Mouse (Mus musculus): ENCODE results near the gene Irx1. TPM values are rescaled to one million over a fixed set of nuclear protein-coding genes. Genes with fewer than 3 reads are reported as not detected.

The Irx1 gene
- total RNA-seq (2021), result 1 to 10 TPM; 4.8 to 6.3 TPM

- DNase-seq (ENCODE audit: low spot score), result no peak
- intact Hi-C loops (cut with DNase I), result loop anchor here (2.0 kb wide), 1 partner anchor 661 kb away; no protein-coding TSS in a partner anchor
These were observed at the start of gene Irx1 for GRCm38 (mm10) chr13:71963356-71964351. Gene Irx1, minus strand, starts transcription at chr13:71963723.

DNA sequence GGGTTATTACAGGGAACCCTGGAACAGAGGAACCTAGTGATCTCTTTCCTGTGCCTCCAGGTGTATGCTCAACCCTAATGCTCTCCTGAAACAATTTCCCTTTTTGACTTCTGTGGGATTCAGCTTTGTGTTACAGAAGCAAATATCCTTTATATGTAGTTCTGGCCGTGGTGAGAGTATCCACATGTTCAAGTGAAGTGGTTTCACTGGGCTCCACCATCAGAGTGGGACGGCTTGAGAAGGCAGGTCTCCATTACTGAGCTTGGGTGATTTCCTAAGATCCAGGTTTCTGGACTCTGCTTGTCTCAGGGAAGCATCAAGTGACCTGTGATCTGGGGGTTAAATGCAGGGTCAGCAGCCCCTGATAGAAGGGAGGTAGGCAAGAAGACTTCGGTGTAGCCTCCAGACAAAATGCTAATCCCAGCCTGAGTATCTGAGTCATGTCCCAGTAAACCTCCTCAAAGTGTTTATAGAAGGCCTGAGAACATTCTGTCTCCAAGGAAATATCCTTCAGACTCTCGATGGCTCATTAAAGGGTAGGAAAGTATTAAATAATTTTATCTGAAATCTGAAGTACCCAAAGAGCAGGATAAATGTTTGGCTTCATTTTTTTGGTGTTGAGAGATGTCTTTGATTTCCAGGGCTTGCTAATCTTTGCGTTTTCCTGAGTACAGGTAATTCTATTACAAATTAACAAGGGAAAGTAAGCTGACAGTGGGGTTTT, 16.6 kb upstream of the Irx1 start:
- DNase-seq (ENCODE audit: low spot score), result no peak
- intact Hi-C loops (cut with DNase I), result no loop called here

- no peak for DNase-seq (ENCODE audit: low spot score)
- intact Hi-C loops (cut with DNase I), result no loop called here
These were observed 12.2 kb upstream of the Irx1 start for GRCm38 (mm10) chr13:71975753-71976152.

DNA sequence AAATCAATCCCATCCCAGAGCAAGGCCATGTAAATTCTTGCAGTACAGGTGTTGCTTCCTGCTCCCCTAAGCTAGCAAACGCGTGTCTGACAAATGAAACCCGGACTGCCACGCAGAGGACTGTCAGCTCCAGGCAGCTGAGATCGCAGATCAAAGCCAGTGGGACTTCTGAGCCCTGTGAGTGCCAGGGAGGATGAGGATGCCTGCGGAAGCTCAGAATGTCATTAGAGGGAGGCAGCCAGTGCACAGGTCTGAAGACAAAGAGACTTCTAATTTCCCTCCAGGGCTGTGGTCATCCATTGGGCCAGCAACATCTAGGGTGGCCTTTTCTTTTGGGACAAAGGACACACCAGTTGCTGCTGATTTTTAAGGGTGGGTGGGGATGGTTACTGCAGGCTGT, 4.8 kb upstream of the Irx1 start:
- intact Hi-C loops (cut with DNase I), result no loop called here
- DNase-seq (ENCODE audit: low spot score), result no peak

DNA sequence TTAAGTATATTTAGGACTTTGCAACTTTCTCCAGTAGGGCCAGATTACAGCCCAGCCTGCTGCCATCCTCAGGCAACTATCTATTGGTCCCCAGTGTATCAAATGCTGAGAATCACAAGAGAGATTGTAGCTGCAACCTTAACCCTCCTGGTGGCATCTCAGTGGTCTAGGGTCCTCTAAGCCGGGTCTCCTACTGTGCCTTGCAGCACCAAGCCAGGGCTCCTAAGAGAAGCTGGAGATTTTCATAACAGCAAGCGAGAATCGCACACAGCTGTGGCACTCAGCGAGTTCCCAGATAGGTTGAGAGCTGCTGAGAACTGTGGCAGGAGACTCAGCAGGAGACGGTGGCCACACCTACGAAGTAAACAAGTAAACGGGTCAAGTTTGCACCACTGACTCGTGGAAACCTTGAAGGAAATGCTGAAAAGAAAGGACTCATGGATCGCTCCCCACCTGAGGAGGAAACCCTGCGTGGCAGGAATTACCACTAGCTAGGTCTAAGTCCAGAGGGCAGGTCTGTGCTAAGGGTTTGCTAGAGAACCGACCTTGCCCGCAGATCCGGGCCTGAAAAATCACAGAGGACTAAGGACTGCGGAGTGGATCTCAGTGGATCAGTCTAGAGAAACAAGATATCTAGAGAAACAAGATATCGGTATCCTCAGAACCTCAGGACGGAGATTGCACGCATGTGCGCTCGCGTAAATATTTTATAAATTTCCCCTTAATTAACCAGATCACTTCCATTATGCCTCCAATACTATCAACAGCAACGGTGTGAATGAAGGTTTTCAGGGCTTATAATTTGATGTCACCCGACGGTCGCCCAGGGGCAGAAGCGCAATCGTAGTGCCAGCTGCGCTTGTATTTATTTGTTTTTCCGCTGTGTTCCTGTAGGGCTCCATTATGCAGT, 4.1 kb upstream of the Irx1 start:
- intact Hi-C loops (cut with DNase I), result no loop called here
- no peak for DNase-seq (ENCODE audit: low spot score)

GRCm38 (mm10) chr13:71966631-71967030, 3.1 kb upstream of the Irx1 start:
- intact Hi-C loops (cut with DNase I), result no loop called here
- DNase-seq (ENCODE audit: low spot score), result no peak

DNA sequence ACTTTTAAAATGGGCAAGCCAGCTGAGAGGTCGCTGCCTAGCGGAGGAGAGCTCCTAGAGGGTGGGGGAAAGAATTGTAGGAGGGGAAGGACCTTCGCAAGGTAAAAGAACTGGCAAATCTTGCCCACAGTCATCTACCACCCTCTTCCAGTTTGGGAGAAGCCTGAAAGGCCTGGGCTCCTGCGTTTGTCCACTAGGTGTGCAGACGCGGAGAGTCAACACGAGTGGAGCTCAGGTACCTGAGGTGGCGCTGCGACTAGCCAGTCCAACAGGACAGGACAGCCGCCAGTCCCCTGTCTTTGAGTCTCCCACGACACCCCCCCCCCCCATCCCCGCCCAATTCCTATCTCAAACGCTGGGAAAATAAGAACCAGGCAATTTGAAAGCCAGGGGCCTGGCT, 843 bp upstream of the Irx1 start:
- intact Hi-C loops (cut with DNase I), result no loop called here
- DNase-seq (ENCODE audit: low spot score), result no peak

DNA sequence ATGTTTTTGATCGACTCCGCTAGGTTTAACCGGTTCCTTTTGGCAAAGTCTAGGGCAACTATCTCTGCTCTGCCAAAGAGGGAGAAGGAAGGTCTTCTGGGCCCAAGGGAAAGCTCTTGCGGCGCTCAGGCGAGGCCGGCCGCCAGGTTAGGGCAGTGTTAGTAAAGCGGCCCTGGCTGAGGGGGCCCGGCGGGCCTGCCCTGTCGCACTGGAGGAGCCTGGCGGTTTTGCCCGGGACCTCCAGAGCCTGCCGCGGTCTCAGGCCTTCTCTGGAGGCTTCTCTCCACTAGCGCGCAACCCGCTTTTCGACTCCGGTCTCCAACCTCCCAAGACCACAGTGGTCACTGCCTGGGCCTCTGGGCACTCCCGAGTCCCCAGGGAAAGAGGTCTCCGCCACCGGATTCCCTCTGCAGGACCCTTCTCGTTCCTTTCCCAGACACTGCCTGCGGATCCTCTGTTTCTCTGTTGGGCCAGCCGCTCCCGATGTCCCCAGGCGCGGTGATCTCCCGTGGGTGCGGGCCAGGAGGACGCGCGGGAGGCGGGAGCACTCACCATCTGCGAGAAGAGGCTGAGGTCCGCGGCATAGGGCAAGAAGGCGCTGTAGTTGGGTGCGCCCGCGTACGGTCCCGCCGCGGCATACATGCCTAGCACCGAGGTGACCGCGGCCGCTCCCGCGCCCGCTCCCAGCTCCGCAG, 715 bp downstream of the Irx1 start:
- no peak for DNase-seq (ENCODE audit: low spot score)
- intact Hi-C loops (cut with DNase I), result loop anchor here (2.0 kb wide), 1 partner anchor 662 kb away; no protein-coding TSS in a partner anchor

DNA sequence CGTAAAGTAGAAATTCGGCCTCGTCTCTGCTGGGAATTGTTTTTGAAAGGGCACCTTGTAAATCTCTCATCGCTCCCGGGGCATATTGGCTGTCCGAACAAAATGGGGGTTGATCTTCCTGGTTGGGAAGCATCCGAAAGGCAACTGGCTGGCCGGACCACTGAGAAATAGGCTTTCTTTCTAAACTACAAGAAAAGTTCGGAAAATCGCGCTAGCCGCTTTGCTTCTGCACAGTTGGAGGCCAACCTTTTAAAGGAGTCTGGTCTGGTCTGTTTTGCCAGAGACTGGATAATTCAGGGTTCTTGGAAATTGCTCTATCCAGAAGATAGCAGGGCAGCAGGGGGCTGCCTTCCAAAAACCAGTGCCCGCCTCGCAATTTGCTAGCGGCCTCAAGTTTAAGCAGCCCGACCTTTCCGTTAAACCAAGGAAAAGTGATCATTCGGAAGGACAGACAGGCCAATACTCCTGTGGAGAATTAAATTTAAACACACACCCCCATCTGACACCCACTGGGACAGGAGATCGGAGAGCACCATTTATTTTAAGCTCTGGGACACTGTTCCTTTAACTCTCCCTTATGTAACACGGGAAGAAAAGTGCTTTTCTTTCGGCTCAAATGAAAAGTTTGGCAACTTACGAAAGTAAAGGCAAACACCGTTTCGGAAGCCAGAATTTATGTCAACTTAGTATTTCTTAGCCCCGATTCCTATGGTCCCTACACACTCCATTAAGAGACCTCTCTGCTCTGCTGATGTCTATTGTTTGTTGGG, 1.4 kb downstream of the Irx1 start:
- no peak for DNase-seq (ENCODE audit: low spot score)
- intact Hi-C loops (cut with DNase I), result loop anchor here (2.0 kb wide), 1 partner anchor 663 kb away; no protein-coding TSS in a partner anchor

- intact Hi-C loops (cut with DNase I), result no loop called here
- no peak for DNase-seq (ENCODE audit: low spot score)
These were observed 2.4 kb downstream of the Irx1 start for GRCm38 (mm10) chr13:71960846-71961735.

- intact Hi-C loops (cut with DNase I), result no loop called here
These were observed 3.2 kb downstream of the Irx1 start for GRCm38 (mm10) chr13:71960277-71960672.

DNA sequence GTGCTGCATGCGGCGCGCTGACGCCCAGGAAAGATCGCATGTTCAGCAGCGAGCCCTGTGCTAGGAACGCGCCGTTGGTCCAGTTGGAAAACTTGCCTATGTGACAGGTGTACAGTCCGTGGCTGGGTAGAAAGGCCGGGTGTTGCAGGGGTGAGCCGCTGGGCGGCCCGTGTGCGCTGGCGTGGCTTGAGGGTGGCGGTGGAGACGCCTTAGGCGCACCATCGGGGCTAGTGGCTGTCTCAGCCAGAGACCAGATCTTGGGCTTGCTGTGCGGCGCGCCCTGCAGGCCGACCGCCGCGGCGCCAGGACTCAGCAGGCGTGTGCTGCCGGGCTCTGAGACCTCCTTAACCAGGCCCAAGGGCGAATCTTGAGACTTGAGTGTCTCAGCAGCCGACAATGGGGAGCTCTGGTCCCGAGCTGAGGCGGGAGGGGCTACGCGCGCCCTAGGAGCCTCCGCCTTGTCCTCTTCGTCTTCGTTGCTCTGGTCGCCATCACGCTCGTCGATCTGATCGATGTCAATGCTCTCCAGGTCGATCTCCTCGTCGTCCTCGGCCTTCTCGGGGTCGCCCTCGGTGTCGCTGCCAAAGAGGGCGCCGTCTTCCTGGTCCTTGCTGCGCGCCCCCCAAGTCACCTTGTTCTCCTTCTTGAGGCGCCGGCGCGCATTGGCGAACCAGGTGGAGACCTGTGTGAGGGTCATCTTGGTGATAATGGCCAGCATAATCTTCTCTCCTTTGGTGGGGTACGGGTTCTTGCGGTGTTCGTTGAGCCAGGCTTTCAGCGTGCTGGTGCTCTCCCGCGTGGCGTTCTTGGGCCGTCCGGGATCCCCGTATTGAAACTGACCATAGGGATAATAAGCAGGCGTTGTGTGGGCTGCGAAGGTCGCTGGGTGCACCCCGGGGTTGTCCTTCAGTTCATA, 3.9 kb downstream of the Irx1 start:
- intact Hi-C loops (cut with DNase I), result loop anchor here (10.0 kb wide), 2 partner anchors 505 to 1075 kb away; no protein-coding TSS in a partner anchor
- no peak for DNase-seq (ENCODE audit: low spot score)

More at GRCm38 (mm10) chr13:71960277-71960672, 3.2 kb downstream of the Irx1 start:
- DNase-seq (ENCODE audit: low spot score), result no peak

DNA sequence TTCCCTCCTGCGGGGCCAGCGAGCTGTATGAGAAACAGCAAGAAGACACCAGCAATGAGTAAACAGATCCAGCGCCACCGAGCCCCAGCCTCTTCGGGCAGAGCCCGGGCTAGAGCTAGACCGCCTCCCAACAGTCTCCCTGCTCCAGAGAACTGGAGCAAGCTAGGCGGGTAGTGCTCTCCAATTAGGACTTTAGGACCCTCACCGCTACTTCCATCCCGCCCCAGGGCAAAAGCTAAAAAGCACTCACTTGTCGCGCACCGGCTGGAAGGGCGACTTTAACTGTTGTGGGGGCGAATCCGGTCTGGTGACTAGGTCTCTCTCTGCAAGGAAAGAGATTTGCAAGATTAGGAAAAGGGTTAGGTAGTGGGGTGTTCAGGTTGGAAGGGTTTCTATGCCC, 4.9 kb downstream of the Irx1 start:
- no peak for DNase-seq (ENCODE audit: low spot score)
- intact Hi-C loops (cut with DNase I), result loop anchor here (10.0 kb wide), 2 partner anchors 504 to 1076 kb away; no protein-coding TSS in a partner anchor

- intact Hi-C loops (cut with DNase I), result loop anchor here (10.0 kb wide), 2 partner anchors 503 to 1077 kb away; no protein-coding TSS in a partner anchor
- no peak for DNase-seq (ENCODE audit: low spot score)
These were observed 5.6 kb downstream of the Irx1 start for GRCm38 (mm10) chr13:71957811-71958351.

- intact Hi-C loops (cut with DNase I), result loop anchor here (10.0 kb wide), 2 partner anchors 502 to 1078 kb away; no protein-coding TSS in a partner anchor
- DNase-seq (ENCODE audit: low spot score), result no peak
These were observed 6.4 kb downstream of the Irx1 start for GRCm38 (mm10) chr13:71957147-71957546.

DNA sequence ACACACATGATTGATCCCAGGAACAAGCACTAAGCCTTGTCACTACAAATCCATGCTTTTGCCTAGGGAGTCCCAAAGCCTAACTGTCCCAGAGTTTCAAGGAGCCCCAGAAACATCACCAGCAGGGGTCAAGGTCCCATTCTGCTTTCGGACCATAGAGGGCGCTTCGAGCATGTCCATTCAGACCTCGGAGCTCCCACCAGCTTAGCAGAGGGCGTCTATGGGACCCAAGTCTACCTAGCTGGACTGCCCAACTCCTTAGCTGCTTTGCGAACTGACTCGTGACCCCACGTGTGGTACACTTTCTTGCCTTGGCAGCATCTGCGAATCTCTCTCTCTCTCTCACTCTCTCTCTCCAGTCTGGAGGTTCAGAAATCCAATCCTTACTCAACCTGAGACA, 7.0 kb downstream of the Irx1 start:
- intact Hi-C loops (cut with DNase I), result loop anchor here (10.0 kb wide), 2 partner anchors 502 to 1078 kb away; no protein-coding TSS in a partner anchor
- no peak for DNase-seq (ENCODE audit: low spot score)

Measured in heart, postnatal 25 days (tissue).